Mouse (Mus musculus): ENCODE results near the gene Dkkl1.
"Not testable (repeated sequence)": the region's sequence is repeated elsewhere in the genome, so short reads cannot be mapped to it uniquely, and the experiment has no call there.

Gene Dkkl1

GRCm38 (mm10) chr7:45211851-45212251, at the start of gene Dkkl1:
TSS of gene Dkkl1 (minus strand) at chr7:45212147.
- DNase-seq (ENCODE audit: low read depth, low spot score), result no peak

DNA sequence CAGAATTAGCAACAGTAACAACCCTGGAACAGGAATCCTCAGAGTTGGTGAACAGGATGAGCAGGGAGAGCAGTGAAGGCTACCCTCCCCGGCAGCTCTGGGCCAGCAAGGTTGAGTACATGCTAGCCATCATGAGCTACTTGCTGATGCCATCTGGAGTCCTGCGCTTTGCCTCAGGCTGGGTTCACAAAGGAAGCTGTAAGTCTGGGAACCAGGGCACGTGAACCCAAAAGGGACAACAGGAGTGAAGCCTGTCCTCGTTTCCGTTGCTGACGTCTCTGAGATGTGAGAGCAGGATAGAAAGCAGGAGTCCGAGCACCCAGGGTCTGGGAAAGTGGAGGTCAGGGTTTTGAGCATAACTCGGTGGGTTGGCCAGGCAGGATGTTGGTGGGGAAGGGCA, 47.3 kb upstream of the Dkkl1 start:
- DNase-seq (ENCODE audit: low read depth, low spot score), result no peak

- DNase-seq (ENCODE audit: low read depth, low spot score), result no peak
Measured at GRCm38 (mm10) chr7:45257063-45257840, 45.3 kb upstream of the Dkkl1 start.

- not testable (repeated sequence) for DNase-seq (ENCODE audit: low read depth, low spot score)
Measured at GRCm38 (mm10) chr7:45255822-45256221, 43.9 kb upstream of the Dkkl1 start.

DNA sequence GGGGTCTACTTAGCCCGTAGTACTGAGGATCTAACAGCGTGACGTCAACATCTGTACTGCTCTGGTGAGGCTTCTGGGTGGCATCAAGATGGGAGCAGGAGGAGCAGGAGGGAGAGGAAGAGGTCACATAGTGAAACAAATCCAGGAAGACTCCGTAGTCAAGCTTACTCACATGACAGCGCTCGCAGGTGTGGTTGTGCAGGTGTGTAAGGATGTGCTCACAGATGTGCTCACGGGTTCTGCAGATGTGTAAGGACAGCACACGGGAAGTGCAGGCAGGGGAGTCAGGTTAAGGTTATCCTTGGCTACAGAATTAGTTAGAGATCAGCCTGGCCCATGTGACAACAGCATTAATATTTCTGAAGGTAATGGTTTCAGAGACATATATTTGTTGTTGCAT, 41.9 kb upstream of the Dkkl1 start:
- DNase-seq (ENCODE audit: low read depth, low spot score), result no peak

GRCm38 (mm10) chr7:45247666-45248065, 35.7 kb upstream of the Dkkl1 start:
- DNase-seq (ENCODE audit: low read depth, low spot score), result no peak

DNA sequence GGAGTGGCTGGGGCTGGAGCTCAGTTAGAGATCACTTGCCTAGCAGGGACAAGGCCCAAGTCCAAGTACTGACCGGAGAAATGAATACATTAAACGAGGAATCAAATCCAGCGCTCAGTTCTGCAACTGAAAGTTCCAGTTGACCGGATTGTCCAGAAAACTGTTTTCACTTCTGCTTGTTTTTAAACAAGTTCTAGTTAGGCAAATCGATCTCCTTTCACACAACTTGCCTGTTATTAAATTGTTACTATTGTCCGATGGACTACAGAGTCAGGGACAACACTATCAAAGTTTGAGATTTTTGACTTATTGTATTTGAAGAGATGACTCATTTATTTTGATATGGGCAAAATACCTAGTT, 29.4 kb upstream of the Dkkl1 start:
- DNase-seq (ENCODE audit: low read depth, low spot score), result no peak

DNA sequence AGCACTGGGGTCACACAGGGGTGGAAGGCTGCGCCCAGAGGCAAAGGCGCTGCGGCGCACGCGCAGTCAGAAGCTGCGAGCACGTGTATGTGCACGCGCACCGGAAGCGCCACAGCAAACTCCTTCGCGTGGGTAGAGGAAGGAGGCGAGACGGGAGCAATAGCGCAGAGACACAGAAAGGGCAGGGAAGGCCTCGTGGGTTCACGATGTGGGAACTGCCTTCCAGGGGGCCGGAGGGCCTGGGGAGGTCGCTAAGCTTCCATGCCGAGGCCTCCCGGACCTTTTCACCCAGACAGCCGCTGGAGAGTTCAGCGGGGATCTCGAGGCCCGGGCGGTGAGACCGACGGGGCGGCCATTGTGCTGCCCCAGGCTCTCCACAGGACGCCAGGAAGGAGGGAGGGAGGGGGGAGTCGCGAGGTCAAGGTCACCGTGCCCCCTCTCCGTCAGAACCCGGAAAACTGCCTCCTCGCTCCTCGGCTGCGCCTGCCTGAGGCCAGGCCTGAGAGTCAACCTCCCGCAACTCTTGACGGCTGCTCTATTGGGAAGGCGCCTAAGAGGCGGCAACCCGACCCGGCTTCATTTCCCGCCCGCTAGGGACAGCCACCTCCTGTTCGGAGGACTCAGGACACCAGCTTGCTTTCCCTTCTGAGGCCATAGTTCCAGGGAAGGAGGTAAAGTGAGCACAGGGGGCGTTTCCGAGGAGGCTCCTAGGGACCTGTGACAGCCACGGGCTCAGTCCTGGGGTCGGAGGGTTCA, 28.9 kb upstream of the Dkkl1 start, which contains the start of gene Slc6a16:
TSS of gene Slc6a16 (plus strand) at position 453 of the 756 bp plus-strand sequence.
- DNase-seq (ENCODE audit: low read depth, low spot score), result peak; percentile 58

GRCm38 (mm10) chr7:45240109-45240508, 28.2 kb upstream of the Dkkl1 start:
- DNase-seq (ENCODE audit: low read depth, low spot score), result no peak

DNA sequence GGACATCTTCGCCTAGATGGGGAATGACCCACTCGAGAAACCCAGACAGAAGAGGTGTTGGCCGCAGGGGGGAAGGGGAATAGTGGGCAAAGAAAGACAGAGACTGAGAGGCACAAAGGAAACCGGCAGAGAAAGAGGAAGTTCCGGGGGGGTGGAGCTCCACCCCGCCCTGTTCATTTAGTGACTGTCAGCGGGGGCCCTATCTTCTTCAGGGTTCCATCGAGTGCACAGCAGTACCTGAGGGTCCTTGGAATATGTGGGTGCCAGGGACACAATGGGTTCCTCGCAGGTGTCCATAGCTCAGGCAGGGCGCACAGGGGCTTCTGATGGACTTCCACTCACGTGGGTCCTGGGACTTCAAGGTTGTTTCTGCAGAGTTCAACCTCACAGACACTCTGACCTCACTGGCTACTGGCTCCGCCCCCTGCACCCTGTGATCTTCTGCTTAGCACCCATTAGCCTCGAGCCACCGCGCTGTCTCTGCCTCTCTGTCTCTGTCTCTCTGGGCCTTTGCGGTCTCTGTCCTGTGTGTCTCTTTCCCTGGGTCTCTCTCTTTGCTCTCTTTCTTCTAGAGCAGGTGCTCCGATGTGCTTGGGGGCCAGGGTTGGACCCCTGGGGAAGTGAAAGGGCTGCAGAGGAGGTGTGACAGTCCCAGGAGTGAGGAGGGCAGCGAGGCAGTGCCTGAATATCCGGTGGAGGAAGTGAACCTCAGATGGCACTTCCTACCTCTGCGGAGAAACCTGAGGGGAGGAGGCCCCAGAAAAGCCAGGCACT, 27.0 kb upstream of the Dkkl1 start, which contains the start of gene Cd37:
TSS of gene Cd37 (minus strand) at position 393 of the 774 bp plus-strand sequence.
- no peak for DNase-seq (ENCODE audit: low read depth, low spot score)

DNA sequence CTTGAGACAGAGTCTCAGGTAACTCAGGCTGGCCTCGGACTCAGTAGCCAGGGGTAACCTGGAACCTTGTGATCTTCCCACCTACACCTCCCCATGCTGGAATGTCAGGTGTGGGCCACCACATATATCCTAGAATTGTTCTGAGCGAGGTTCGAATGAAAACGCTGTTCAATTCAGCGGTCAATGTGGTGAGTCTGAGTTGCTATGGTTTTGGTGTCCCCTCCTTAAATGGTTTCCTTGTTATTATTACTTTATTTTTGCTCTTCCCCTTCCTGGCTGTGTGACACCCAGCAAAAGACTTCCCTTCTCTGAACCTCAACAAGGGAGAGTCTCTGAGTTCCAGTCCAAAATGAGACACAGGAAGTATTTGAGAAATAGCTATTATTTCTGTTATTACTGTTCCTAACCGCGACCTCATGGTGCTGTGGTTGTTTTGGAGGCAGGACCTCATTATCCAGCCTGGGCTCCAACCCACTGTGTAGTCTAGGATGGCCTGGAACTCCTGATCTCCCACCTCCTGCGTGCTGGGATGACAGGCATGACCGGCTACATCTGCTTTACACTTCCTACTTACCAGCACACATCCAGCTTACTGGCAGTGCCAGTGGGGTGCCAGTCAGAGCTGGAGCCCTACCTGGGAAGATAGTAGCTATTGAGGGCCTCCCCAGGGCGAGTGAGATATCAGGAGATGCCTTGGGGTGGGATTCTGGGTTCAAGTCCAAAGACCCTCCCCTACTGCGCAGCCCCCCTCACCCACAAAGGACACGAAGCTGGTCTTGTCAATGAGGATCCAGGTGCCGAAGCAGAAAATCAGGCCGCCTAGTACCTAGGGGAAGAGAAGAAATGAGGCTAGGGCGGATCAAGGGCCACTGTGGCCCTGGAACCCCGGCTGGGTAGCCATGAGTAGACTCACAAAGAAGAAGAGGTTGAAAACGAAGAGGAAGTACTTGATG, 26.1 kb upstream of the Dkkl1 start:
- DNase-seq (ENCODE audit: low read depth, low spot score), result no peak

DNA sequence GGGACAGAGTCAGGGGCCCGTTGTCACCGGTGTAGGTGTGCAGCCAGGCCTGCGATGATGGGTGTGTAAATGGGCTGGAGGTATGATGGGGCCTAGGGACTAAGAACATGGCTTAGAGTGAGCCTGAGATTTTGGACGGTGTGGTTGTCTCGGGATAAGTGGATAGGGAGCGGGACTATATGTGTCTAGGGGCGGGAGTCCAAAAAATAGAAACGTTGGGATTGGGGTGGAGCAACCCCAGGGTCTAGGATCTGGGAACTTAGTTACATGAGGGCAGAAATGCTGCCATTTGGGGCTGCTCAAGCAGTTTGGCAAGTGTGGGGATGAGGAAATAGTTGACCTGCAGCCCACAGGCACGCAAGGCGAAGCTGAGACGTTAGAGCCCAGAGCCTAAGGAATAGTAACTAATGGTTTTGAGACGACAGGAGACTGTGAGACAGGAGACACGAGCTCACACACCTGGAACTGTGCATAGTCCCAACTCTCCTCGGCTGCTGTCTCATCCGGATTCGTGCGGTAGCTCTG, 23.8 kb upstream of the Dkkl1 start:
- no peak for DNase-seq (ENCODE audit: low read depth, low spot score)

DNA sequence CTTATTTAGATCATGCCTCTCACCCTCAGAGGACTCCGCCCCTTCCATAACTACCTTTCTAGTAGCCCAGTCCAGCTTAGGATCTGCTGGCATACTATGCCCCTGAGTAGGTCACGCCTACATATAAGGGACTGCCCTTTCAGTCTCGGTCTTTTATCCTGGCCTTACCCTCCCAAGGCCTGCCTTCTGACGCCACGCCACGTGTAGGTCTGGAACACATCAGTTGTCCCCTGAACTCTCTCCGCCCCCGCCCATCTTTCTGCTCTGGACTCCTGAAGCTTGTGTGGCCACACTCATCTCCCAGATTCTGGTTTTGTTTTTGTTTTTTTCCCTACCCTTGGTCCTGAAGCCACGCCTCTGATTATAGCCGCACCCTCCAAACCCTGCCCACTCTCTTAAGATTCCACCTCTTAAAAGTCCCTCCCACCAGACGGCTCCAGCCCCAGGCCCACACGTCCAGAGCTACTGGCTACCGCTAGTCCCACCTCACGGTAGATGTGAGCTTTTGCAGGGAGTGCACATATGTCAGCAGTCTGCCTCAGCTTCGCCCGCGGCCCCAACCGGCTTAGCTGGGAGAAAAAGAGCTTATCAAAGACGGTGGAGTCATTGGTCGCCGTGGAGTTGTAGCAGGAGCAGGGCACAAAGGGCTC, 23.1 kb upstream of the Dkkl1 start:
- DNase-seq (ENCODE audit: low read depth, low spot score), result no peak

GRCm38 (mm10) chr7:45234333-45234841, 22.4 kb upstream of the Dkkl1 start:
- DNase-seq (ENCODE audit: low read depth, low spot score), result no peak

GRCm38 (mm10) chr7:45233580-45234332, 21.8 kb upstream of the Dkkl1 start:
- DNase-seq (ENCODE audit: low read depth, low spot score), result no peak

GRCm38 (mm10) chr7:45232716-45233465, 20.9 kb upstream of the Dkkl1 start:
- DNase-seq (ENCODE audit: low read depth, low spot score), result no peak

DNA sequence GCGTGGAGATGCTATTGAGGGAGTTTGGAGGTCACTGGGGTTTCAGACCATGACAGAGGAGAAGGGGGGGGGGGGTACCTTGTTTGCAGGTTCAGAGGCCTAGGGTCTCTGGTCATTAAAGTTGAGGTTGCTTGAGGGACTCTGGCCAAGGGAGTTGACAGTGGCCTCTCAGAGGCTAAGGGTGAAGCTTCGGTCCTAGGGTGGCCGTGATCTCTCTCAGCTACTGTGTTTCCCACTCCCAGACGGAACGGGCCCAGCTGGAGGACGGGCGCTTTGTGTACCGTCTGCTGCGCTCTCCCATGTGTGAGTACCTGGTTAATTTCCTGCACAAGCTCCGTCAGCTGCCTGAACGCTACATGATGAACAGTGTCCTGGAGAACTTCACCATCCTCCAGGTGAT, 20.0 kb upstream of the Dkkl1 start:
- DNase-seq (ENCODE audit: low read depth, low spot score), result no peak

GRCm38 (mm10) chr7:45231192-45231591, 19.2 kb upstream of the Dkkl1 start:
- no peak for DNase-seq (ENCODE audit: low read depth, low spot score)

Measured in WW6 (cell line).